Comparison of ENCODE assay signal across 8 mouse cellular contexts in genomic region chr19:21271186-21271585, GRCm38 (mm10). TPM values are rescaled to one million over a fixed set of nuclear protein-coding genes. Genes with fewer than 3 reads are reported as not detected.
A peak's percentile ranks its signal among the peaks of the same experiment; 100 is the strongest.
DNase-seq lines count a peak whose midpoint lies in the region; ATAC-seq and TF ChIP-seq lines count a peak whose summit lies in the region.

No protein-coding gene starts in this region.

- DNase-seq in cerebellum, adult 2 months: no peak
- no peak for DNase-seq in cerebellum, adult 8-10 months
- peak; percentile 52 for DNase-seq in retina, embryonic 14.5 days (ENCODE audit: low spot score)
- no peak for DNase-seq in retina, postnatal 1 day
- DNase-seq in limb, embryonic 10.5 days (ENCODE audit: low spot score): no peak
- no peak for DNase-seq in ovary, postnatal 10 days (ENCODE audit: low spot score)

- no peaks in the 10 kb centered on the region; the same call in 1 of the 2 replicates for H3K4me1 ChIP-seq in cerebellum, adult 2 months (ENCODE audit: control insufficient read depth, insufficient read depth, low read length)
- H3K4me1 ChIP-seq in forebrain, embryonic 15.5 days: peaks cover 27% of the 10 kb centered on the region
- peaks cover 10% of the 10 kb centered on the region; the same call in 1 of the 2 replicates for H3K4me1 ChIP-seq in limb, embryonic 10.5 days
- peaks cover 13% of the 10 kb centered on the region for H3K4me1 ChIP-seq in midbrain, embryonic 15.5 days

- H3K9ac ChIP-seq in forebrain, embryonic 15.5 days (replicated peaks): peak overlapping the region; percentile 93
- H3K9ac ChIP-seq in midbrain, embryonic 15.5 days: peak overlapping the region; percentile 97

- peak overlapping the region; percentile 59 for H3K4me2 ChIP-seq in forebrain, embryonic 15.5 days (replicated peaks)
- H3K4me2 ChIP-seq in midbrain, embryonic 15.5 days: peak overlapping the region; percentile 68

- H3K4me3 ChIP-seq in cerebellum, adult 2 months (replicated peaks; ENCODE audit: insufficient read depth, low read depth, low read length): peak overlapping the region; percentile 96
- H3K4me3 ChIP-seq in forebrain, embryonic 15.5 days: peak overlapping the region; percentile 67
- peak overlapping the region; percentile 91 for H3K4me3 ChIP-seq in limb, embryonic 10.5 days
- H3K4me3 ChIP-seq in midbrain, embryonic 15.5 days: peak overlapping the region; percentile 94

- ATAC-seq in forebrain, embryonic 15.5 days (replicated peaks): no peak
- no peak; the same call in 1 of the 2 replicates for ATAC-seq in midbrain, embryonic 15.5 days (replicated peaks)

- H3K36me3 ChIP-seq in forebrain, embryonic 15.5 days: no peaks in the 10 kb centered on the region
- H3K36me3 ChIP-seq in limb, embryonic 10.5 days: peaks cover under 1% of the 10 kb centered on the region; the same call in 1 of the 2 replicates
- H3K36me3 ChIP-seq in midbrain, embryonic 15.5 days (replicated peaks): no peaks in the 10 kb centered on the region

- no peaks in the 10 kb centered on the region for H3K27me3 ChIP-seq in cerebellum, adult 2 months (ENCODE audit: control insufficient read depth, insufficient read depth, low read length)
- no peaks in the 10 kb centered on the region for H3K27me3 ChIP-seq in forebrain, embryonic 15.5 days
- no peaks in the 10 kb centered on the region for H3K27me3 ChIP-seq in limb, embryonic 10.5 days (ENCODE audit: low read depth, poor library complexity, severe bottlenecking)
- no peaks in the 10 kb centered on the region for H3K27me3 ChIP-seq in midbrain, embryonic 15.5 days (replicated peaks)

- H3K9me3 ChIP-seq in forebrain, embryonic 15.5 days: no peaks in the 10 kb centered on the region
- no peaks in the 10 kb centered on the region for H3K9me3 ChIP-seq in limb, embryonic 10.5 days (replicated peaks)
- no peaks in the 10 kb centered on the region for H3K9me3 ChIP-seq in midbrain, embryonic 15.5 days

- TF ChIP-seq CTCF in cerebellum, adult 2 months (IDR thresholded peaks at IDR 0.05; ENCODE audit: borderline replicate concordance, insufficient read depth, low read depth, low read length): no peak

- peak overlapping the region; percentile 95 for H3K27ac ChIP-seq in cerebellum, adult 2 months (ENCODE audit: insufficient read depth, low read length)
- peak overlapping the region; percentile 99 for H3K27ac ChIP-seq in forebrain, embryonic 15.5 days (replicated peaks)
- peak overlapping the region; percentile 99 for H3K27ac ChIP-seq in limb, embryonic 10.5 days
- peak overlapping the region; percentile 98 for H3K27ac ChIP-seq in midbrain, embryonic 15.5 days

- TF ChIP-seq POLR2A in cerebellum, adult 2 months (IDR thresholded peaks at IDR 0.05; ENCODE audit: borderline replicate concordance, insufficient read depth, low read length): no peak

- WGBS in cerebellum, adult 2 months: 17% methylated on average over 8 of the region's 8 CpGs
- 31% methylated on average over 8 of the region's 8 CpGs for WGBS in forebrain, embryonic 15.5 days
- WGBS in limb, embryonic 10.5 days: 39% methylated on average over 8 of the region's 8 CpGs
- WGBS in midbrain, embryonic 15.5 days: 27% methylated on average over 8 of the region's 8 CpGs

RNA-seq across cellular contexts. Expression of gene Zfand5, which starts 0.9 kb away (rescaled TPM):
- 152 and 158 TPM in 2 replicates for polyA plus RNA-seq in cerebellum, adult 2 months (2012; rRNA removed)
- 153 and 164 TPM in 2 replicates for polyA plus RNA-seq in forebrain, embryonic 15.5 days (2015; fragmentation: Nextera tagmentation; extraction: Ambion mirVana)
- 82.5 and 92.6 TPM in 2 replicates for polyA plus RNA-seq in limb, embryonic 10.5 days (2016; fragmentation: Nextera tagmentation; extraction: Ambion mirVana)
- polyA plus RNA-seq in midbrain, embryonic 15.5 days (2015; fragmentation: Nextera tagmentation; extraction: Ambion mirVana): 156 and 174 TPM in 2 replicates
